Mouse (Mus musculus): ENCODE results near the gene Icosl. TPM values are rescaled to one million over a fixed set of nuclear protein-coding genes. Genes with fewer than 3 reads are reported as not detected.
A peak's percentile ranks its signal among the peaks of the same experiment; 100 is the strongest.
"Not testable (repeated sequence)": the region's sequence is repeated elsewhere in the genome, so short reads cannot be mapped to it uniquely, and the experiment has no call there.

The Icosl gene
- polyA plus RNA-seq, 1 experiment = 5.3 TPM

- Histone ChIP-seq H3K4me3 (ENCODE audit: insufficient read depth, low read length) (no peak overlapping the region), H3K4me1 (ENCODE audit: control insufficient read depth, insufficient read depth, low read length) (peaks cover 4% of the 10 kb centered on the region), H3K27ac (ENCODE audit: insufficient read depth, low read length) (peak overlapping the region; percentile 3; the same call in 1 of the 2 replicates)
- TF ChIP-seq POLR2A (IDR thresholded peaks at IDR 0.05; ENCODE audit: extremely low read depth, insufficient read depth, low read length) (no peak), CTCF (IDR thresholded peaks at IDR 0.05; ENCODE audit: extremely low read depth, insufficient read depth, low read length) (no peak)
Observed at GRCm38 (mm10) chr10:78104555-78105490, 35.7 kb downstream of the Icosl start.

GRCm38 (mm10) chr10:78105548-78105947, 36.4 kb downstream of the Icosl start:
- no peak overlapping the region for H3K27ac ChIP-seq (ENCODE audit: insufficient read depth, low read length)
- H3K4me1 ChIP-seq (ENCODE audit: control insufficient read depth, insufficient read depth, low read length) = peaks cover 4% of the 10 kb centered on the region
- TF ChIP-seq POLR2A (IDR thresholded peaks at IDR 0.05; ENCODE audit: extremely low read depth, insufficient read depth, low read length) (no peak), CTCF (IDR thresholded peaks at IDR 0.05; ENCODE audit: extremely low read depth, insufficient read depth, low read length) (no peak)
- H3K4me3 ChIP-seq (ENCODE audit: insufficient read depth, low read length) = peak overlapping the region; percentile 9; the same call in 1 of the 2 replicates

- H3K27ac ChIP-seq (ENCODE audit: insufficient read depth, low read length) = no peak overlapping the region
- H3K4me3 ChIP-seq (ENCODE audit: insufficient read depth, low read length) = no peak overlapping the region
- H3K4me1 ChIP-seq (ENCODE audit: control insufficient read depth, insufficient read depth, low read length) = no peaks in the 10 kb centered on the region
- TF ChIP-seq POLR2A (IDR thresholded peaks at IDR 0.05; ENCODE audit: extremely low read depth, insufficient read depth, low read length) = no peak
- no peak for TF ChIP-seq CTCF (IDR thresholded peaks at IDR 0.05; ENCODE audit: extremely low read depth, insufficient read depth, low read length)
Observed at GRCm38 (mm10) chr10:78114521-78115092, 45.5 kb downstream of the Icosl start.

- TF ChIP-seq CTCF (IDR thresholded peaks at IDR 0.05; ENCODE audit: extremely low read depth, insufficient read depth, low read length) (no peak), POLR2A (IDR thresholded peaks at IDR 0.05; ENCODE audit: extremely low read depth, insufficient read depth, low read length) (no peak)
- H3K4me1 ChIP-seq (ENCODE audit: control insufficient read depth, insufficient read depth, low read length) = no peaks in the 10 kb centered on the region
Observed at GRCm38 (mm10) chr10:78115153-78115552, 46.1 kb downstream of the Icosl start.

GRCm38 (mm10) chr10:78119422-78119821, 50.3 kb downstream of the Icosl start:
- Histone ChIP-seq H3K4me3 (ENCODE audit: insufficient read depth, low read length) (no peak overlapping the region), H3K4me1 (ENCODE audit: control insufficient read depth, insufficient read depth, low read length) (no peaks in the 10 kb centered on the region)
- no peak for TF ChIP-seq CTCF (IDR thresholded peaks at IDR 0.05; ENCODE audit: extremely low read depth, insufficient read depth, low read length)
- no peak for TF ChIP-seq POLR2A (IDR thresholded peaks at IDR 0.05; ENCODE audit: extremely low read depth, insufficient read depth, low read length)

More at GRCm38 (mm10) chr10:78115153-78115552, 46.1 kb downstream of the Icosl start:
- Histone ChIP-seq H3K27ac (ENCODE audit: insufficient read depth, low read length) (no peak overlapping the region), H3K4me3 (ENCODE audit: insufficient read depth, low read length) (no peak overlapping the region)

GRCm38 (mm10) chr10:78124137-78124536, 55.0 kb downstream of the Icosl start:
- not testable (repeated sequence) for H3K4me3 ChIP-seq (ENCODE audit: insufficient read depth, low read length); H3K27ac ChIP-seq (ENCODE audit: insufficient read depth, low read length); H3K4me1 ChIP-seq (ENCODE audit: control insufficient read depth, insufficient read depth, low read length)

More at GRCm38 (mm10) chr10:78119422-78119821, 50.3 kb downstream of the Icosl start:
- H3K27ac ChIP-seq (ENCODE audit: insufficient read depth, low read length) = no peak overlapping the region

GRCm38 (mm10) chr10:78125061-78125460, 56.0 kb downstream of the Icosl start:
- not testable (repeated sequence) for H3K27ac ChIP-seq (ENCODE audit: insufficient read depth, low read length); H3K4me3 ChIP-seq (ENCODE audit: insufficient read depth, low read length); H3K4me1 ChIP-seq (ENCODE audit: control insufficient read depth, insufficient read depth, low read length)

- no peak for TF ChIP-seq CTCF (IDR thresholded peaks at IDR 0.05; ENCODE audit: extremely low read depth, insufficient read depth, low read length)
- no peak for TF ChIP-seq POLR2A (IDR thresholded peaks at IDR 0.05; ENCODE audit: extremely low read depth, insufficient read depth, low read length)
- H3K27ac ChIP-seq (ENCODE audit: insufficient read depth, low read length) = no peak overlapping the region
- no peaks in the 10 kb centered on the region for H3K4me1 ChIP-seq (ENCODE audit: control insufficient read depth, insufficient read depth, low read length)
- H3K4me3 ChIP-seq (ENCODE audit: insufficient read depth, low read length) = no peak overlapping the region
Observed at GRCm38 (mm10) chr10:78126311-78126710, 57.2 kb downstream of the Icosl start.

- Histone ChIP-seq H3K4me1 (ENCODE audit: control insufficient read depth, insufficient read depth, low read length) (no peaks in the 10 kb centered on the region), H3K27ac (ENCODE audit: insufficient read depth, low read length) (no peak overlapping the region), H3K4me3 (ENCODE audit: insufficient read depth, low read length) (no peak overlapping the region)
- TF ChIP-seq CTCF (IDR thresholded peaks at IDR 0.05; ENCODE audit: extremely low read depth, insufficient read depth, low read length) (no peak), POLR2A (IDR thresholded peaks at IDR 0.05; ENCODE audit: extremely low read depth, insufficient read depth, low read length) (no peak)
Observed at GRCm38 (mm10) chr10:78127046-78127870, 58.2 kb downstream of the Icosl start.
